Mouse (Mus musculus): ENCODE measurements around the gene Bace2. TPM values are rescaled to one million over a fixed set of nuclear protein-coding genes. Genes with fewer than 3 reads are reported as not detected.

Bace2 gene
- total and polyA plus RNA-seq, 3 experiments: 0.04 to 0.63 (median 0.46) TPM

DNA sequence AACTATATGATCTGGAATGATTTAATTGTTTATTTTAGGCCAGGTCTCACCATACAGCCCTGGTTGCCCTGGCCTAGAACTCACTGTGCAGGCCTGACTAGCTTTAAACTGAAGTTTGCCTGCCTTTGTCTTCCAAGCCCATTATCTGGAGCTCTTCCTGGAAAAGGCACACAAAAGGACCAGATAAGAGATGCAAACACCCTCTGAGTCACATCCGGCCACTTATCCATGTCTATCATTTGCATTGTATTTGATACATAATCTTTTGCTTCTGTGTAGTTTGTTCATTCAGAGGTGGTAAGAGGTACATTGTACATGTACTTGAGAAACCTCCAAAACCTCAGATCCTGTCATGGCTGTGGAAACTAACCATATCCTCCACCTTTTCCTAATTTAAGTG lies 67.1 kb downstream of the Bace2 start:
- peaks cover 3% of the 10 kb centered on the region for H3K9me3 ChIP-seq (replicated peaks; ENCODE audit: low read length)

DNA sequence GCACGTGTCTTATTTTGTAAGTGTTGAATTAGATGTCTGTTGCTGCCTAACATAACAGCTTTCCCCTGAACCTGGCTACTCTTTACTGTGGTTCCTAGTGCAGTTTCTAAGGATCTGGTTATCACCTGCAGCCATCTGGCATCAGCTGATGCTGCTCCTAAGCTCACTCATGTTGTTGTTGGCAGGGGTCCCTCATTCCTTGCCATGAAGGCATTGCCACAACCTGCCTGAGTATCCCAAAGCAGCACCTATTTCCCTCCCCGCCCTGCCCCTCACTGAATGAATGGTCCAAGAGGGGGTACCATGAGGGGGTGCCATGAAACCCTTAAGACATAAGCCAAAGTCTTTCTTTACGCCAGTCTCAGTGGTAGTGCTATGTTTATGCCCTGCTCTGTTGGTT lies 71.5 kb downstream of the Bace2 start:
- in situ Hi-C loops (cut with MboI; ENCODE audit: low pct_ligation_motif_present, low pct_unique_long_range_greater_than_20kb, low sequenced_read_pairs) (no loop called here), dilution Hi-C loops (cut with MboI; ENCODE audit: extremely low pct_ligation_motif_present, extremely low pct_unique_long_range_greater_than_20kb, low sequenced_read_pairs) (no loop called here)
- no peak overlapping the region for H3K9ac ChIP-seq (ENCODE audit: insufficient read depth, low read depth)

More for the DNA sequence above, 67.1 kb downstream of the Bace2 start:
- H3K4me1 ChIP-seq (ENCODE audit: control insufficient read depth in 1 of 2, insufficient read depth in 2 of 2): peaks cover 0 to 15% of the 10 kb centered on the region in 2 experiments; a peak in 2 of 4 replicates
- no peaks in the 10 kb centered on the region for H3K79me2 ChIP-seq (replicated peaks; ENCODE audit: control insufficient read depth, extremely low read depth, insufficient read depth, poor library complexity, severe bottlenecking)
- no peak overlapping the region for H3K4me3 ChIP-seq (replicated peaks in 1 of 3; ENCODE audit: low read depth in 2 of 3, low read length in 2 of 3, poor library complexity in 1 of 3)
- no peak for DNase-seq (ENCODE audit: extremely low read depth)
- no peaks in the 10 kb centered on the region for H3K36me3 ChIP-seq (replicated peaks in 1 of 2; ENCODE audit: control insufficient read depth in 1 of 2, insufficient read depth in 1 of 2, low read length in 1 of 2)
- H3K27me3 ChIP-seq (replicated peaks): no peaks in the 10 kb centered on the region
- no peak overlapping the region for H3K9ac ChIP-seq (ENCODE audit: insufficient read depth, low read depth)
- TF ChIP-seq NELFE (IDR thresholded peaks at IDR 0.05; ENCODE audit: low read depth, low read length): no peak
- no peak for TF ChIP-seq USF1 (IDR thresholded peaks at IDR 0.05; ENCODE audit: low read depth, low read length)
- TF ChIP-seq ETS1 (conservative IDR thresholded peaks at IDR 0.05; ENCODE audit: low read depth, low read length): no peak
- no peak for TF ChIP-seq ZC3H11A (IDR thresholded peaks at IDR 0.05; ENCODE audit: low read depth, low read length)
- no peak for TF ChIP-seq MYC (IDR thresholded peaks at IDR 0.05; ENCODE audit: low read depth, low read length)
- no peak for TF ChIP-seq RAD21 (IDR thresholded peaks at IDR 0.05; ENCODE audit: low read depth, low read length)
- no peak for TF ChIP-seq ZMIZ1 (IDR thresholded peaks at IDR 0.05; ENCODE audit: low read depth, low read length)
- TF ChIP-seq USF2 (conservative IDR thresholded peaks at IDR 0.05; ENCODE audit: low read depth, low read length): no peak
- TF ChIP-seq MEF2A (IDR thresholded peaks at IDR 0.05; ENCODE audit: borderline replicate concordance, low read depth, low read length): no peak
- TF ChIP-seq MAZ (IDR thresholded peaks at IDR 0.05; ENCODE audit: low read depth, low read length): no peak
- no peak overlapping the region for H3K4me2 ChIP-seq (ENCODE audit: insufficient read depth, low read depth, poor library complexity, severe bottlenecking)
- in situ Hi-C loops (cut with MboI; ENCODE audit: low pct_ligation_motif_present, low pct_unique_long_range_greater_than_20kb, low sequenced_read_pairs): no loop called here
- dilution Hi-C loops (cut with MboI; ENCODE audit: extremely low pct_ligation_motif_present, extremely low pct_unique_long_range_greater_than_20kb, low sequenced_read_pairs): no loop called here
- no peak overlapping the region for H3K27ac ChIP-seq (ENCODE audit: insufficient read depth, low read depth)

More for the DNA sequence above, 71.5 kb downstream of the Bace2 start:
- DNase-seq (ENCODE audit: extremely low read depth): no peak
- Histone ChIP-seq H3K27ac (ENCODE audit: insufficient read depth, low read depth) (no peak overlapping the region), H3K79me2 (replicated peaks; ENCODE audit: control insufficient read depth, extremely low read depth, insufficient read depth, poor library complexity, severe bottlenecking) (no peaks in the 10 kb centered on the region), H3K4me3 (replicated peaks in 1 of 3; ENCODE audit: low read depth in 2 of 3, low read length in 2 of 3, poor library complexity in 1 of 3) (no peak overlapping the region), H3K4me2 (ENCODE audit: insufficient read depth, low read depth, poor library complexity, severe bottlenecking) (no peak overlapping the region), H3K4me1 (ENCODE audit: control insufficient read depth in 1 of 2, insufficient read depth in 2 of 2) (no peaks in the 10 kb centered on the region), H3K27me3 (replicated peaks) (no peaks in the 10 kb centered on the region), H3K36me3 (replicated peaks in 1 of 2; ENCODE audit: control insufficient read depth in 1 of 2, insufficient read depth in 1 of 2, low read length in 1 of 2) (no peaks in the 10 kb centered on the region), H3K9me3 (replicated peaks; ENCODE audit: low read length) (peaks cover 3% of the 10 kb centered on the region)
- no peak for TF ChIP-seq PAX5 (IDR thresholded peaks at IDR 0.05; ENCODE audit: low read length)
- TF ChIP-seq IRF4 (IDR thresholded peaks at IDR 0.05; ENCODE audit: low read depth, low read length): no peak
- TF ChIP-seq JUND (conservative IDR thresholded peaks at IDR 0.05; ENCODE audit: low read depth, low read length): no peak
- TF ChIP-seq KAT2A (IDR thresholded peaks at IDR 0.05; ENCODE audit: insufficient replicate concordance, low read length): no peak
- TF ChIP-seq MAX (IDR thresholded peaks at IDR 0.05; ENCODE audit: low read length): no peak
- TF ChIP-seq JUN (IDR thresholded peaks at IDR 0.05; ENCODE audit: insufficient read depth, low read depth, low read length): no peak
- TF ChIP-seq MEF2A (IDR thresholded peaks at IDR 0.05; ENCODE audit: borderline replicate concordance, low read depth, low read length): no peak
- TF ChIP-seq MAFK (IDR thresholded peaks at IDR 0.05; ENCODE audit: insufficient replicate concordance, low read length): no peak
- TF ChIP-seq GABPA (IDR thresholded peaks at IDR 0.05; ENCODE audit: insufficient replicate concordance, low read depth, low read length): no peak
- no peak for TF ChIP-seq ZC3H11A (IDR thresholded peaks at IDR 0.05; ENCODE audit: low read depth, low read length)
- no peak for TF ChIP-seq TCF12 (IDR thresholded peaks at IDR 0.05; ENCODE audit: low read depth, low read length)
- no peak for TF ChIP-seq E2F4 (IDR thresholded peaks at IDR 0.05; ENCODE audit: insufficient replicate concordance, low read depth, low read length)
- no peak for TF ChIP-seq CTCF (conservative IDR thresholded peaks at IDR 0.05 in 1 of 2, IDR thresholded peaks at IDR 0.05 in 1 of 2; ENCODE audit: low read depth in 2 of 2, low read length in 2 of 2)
- no peak for TF ChIP-seq MXI1 (IDR thresholded peaks at IDR 0.05; ENCODE audit: low read depth, low read length)
- no peak for TF ChIP-seq MYC (IDR thresholded peaks at IDR 0.05; ENCODE audit: low read depth, low read length)
- no peak for TF ChIP-seq RAD21 (IDR thresholded peaks at IDR 0.05; ENCODE audit: low read depth, low read length)
- no peak for TF ChIP-seq ZKSCAN1 (IDR thresholded peaks at IDR 0.05; ENCODE audit: borderline replicate concordance, low read depth, low read length)
- TF ChIP-seq USF2 (conservative IDR thresholded peaks at IDR 0.05; ENCODE audit: low read depth, low read length): no peak

All from CH12.LX (cell line).